Mouse (Mus musculus): ENCODE results near the gene Hdac9. TPM values are rescaled to one million over a fixed set of nuclear protein-coding genes. Genes with fewer than 3 reads are reported as not detected.

Hdac9 gene
- total and polyA plus RNA-seq, 2 experiments from 2014 or later: 9.9 to 15.6 TPM

DNA sequence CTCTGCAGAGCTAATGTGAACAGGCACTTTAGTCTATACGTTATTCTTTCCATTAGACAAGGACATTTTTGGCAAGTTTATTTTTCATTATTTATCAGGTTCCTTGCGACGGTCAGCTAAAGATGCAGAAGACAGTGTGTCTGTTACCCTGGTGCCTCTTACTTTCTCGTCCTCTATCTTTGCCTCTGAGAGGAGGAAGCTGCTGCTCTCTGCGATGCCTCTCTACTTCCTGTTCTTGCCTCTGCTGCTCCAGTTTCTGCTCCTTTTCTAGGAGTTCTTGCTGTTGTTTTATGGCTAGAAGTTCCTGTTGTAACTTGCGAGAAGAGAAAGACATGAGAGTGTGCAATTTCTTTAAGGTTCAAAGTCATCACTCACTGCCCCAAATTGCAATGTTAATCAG, 484.0 kb downstream of the Hdac9 start:
- Histone ChIP-seq H3K9ac (replicated peaks; ENCODE audit: low read length, poor library complexity, severe bottlenecking) (no peak overlapping the region), H3K27me3 (ENCODE audit: insufficient read depth, low read length) (no peaks in the 10 kb centered on the region), H3K4me1 (ENCODE audit: insufficient read depth, low read length) (no peaks in the 10 kb centered on the region), H3K36me3 (ENCODE audit: insufficient read depth, low read length) (no peaks in the 10 kb centered on the region), H3K4me3 (ENCODE audit: low read depth, low read length) (no peak overlapping the region), H3K27ac (ENCODE audit: low read depth, low read length) (no peak overlapping the region), H3K9me3 (ENCODE audit: low read length) (no peaks in the 10 kb centered on the region), H3K4me2 (ENCODE audit: low read depth, low read length, poor library complexity, severe bottlenecking) (no peak overlapping the region)
- no peak for ATAC-seq (ENCODE audit: low FRiP score)
- no peak for DNase-seq (ENCODE audit: low spot score)
- 82% methylated on average over 6 of the region's 6 CpGs for WGBS
- no peak for TF ChIP-seq CTCF (IDR thresholded peaks at IDR 0.05)

DNA sequence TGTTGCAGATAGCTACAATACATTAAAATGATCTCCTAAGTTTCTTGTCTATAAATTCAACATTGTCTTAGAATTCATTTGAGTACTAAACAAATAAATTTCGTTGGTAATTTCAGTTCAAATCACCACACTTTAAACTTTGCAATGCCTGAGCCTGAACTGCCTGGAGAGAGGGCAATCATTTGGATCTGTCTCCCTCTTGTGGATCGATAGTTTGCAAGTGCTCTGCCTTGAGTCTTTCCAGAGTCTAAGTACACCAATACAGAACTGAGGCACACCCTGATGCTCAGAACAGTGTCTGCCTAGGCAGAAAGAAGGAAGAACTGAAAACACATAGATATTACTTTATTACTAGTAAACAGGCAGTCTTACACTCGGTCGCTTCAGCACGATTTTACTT, 484.4 kb downstream of the Hdac9 start:
- Histone ChIP-seq H3K4me2 (ENCODE audit: low read depth, low read length, poor library complexity, severe bottlenecking) (no peak overlapping the region), H3K27ac (ENCODE audit: low read depth, low read length) (no peak overlapping the region), H3K9ac (replicated peaks; ENCODE audit: low read length, poor library complexity, severe bottlenecking) (no peak overlapping the region), H3K27me3 (ENCODE audit: insufficient read depth, low read length) (no peaks in the 10 kb centered on the region), H3K9me3 (ENCODE audit: low read length) (no peaks in the 10 kb centered on the region), H3K4me3 (ENCODE audit: low read depth, low read length) (no peak overlapping the region), H3K36me3 (ENCODE audit: insufficient read depth, low read length) (no peaks in the 10 kb centered on the region), H3K4me1 (ENCODE audit: insufficient read depth, low read length) (no peaks in the 10 kb centered on the region)
- 61% methylated on average over 5 of the region's 5 CpGs for WGBS
- peak; percentile 86 for TF ChIP-seq CTCF (IDR thresholded peaks at IDR 0.05)
- 0 out of 2 replicates have a peak, but pooled peaks have one; percentile 60 for ATAC-seq (ENCODE audit: low FRiP score)
- peak; percentile 70 for DNase-seq (ENCODE audit: low spot score)

DNA sequence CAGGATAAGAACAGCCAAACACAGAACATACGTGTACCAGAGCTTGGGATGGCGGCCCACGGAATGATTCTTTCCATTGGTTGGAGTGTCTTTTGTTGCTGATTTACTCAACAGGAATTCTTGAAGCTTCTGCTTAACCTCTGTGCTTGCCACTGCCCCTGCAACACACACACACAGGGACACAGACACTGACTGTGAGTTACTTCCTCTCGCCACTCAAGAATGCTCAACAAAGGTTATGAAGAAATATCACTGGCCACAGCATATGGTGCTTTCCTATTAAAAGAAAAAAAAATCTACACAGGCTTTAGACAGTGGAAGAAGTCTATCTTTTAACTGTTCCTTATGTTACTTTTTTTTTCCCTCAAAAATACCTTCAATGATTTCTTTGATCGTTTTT, 485.1 kb downstream of the Hdac9 start:
- Histone ChIP-seq H3K4me3 (ENCODE audit: low read depth, low read length) (no peak overlapping the region), H3K9ac (replicated peaks; ENCODE audit: low read length, poor library complexity, severe bottlenecking) (no peak overlapping the region), H3K27me3 (ENCODE audit: insufficient read depth, low read length) (no peaks in the 10 kb centered on the region), H3K36me3 (ENCODE audit: insufficient read depth, low read length) (no peaks in the 10 kb centered on the region), H3K4me2 (ENCODE audit: low read depth, low read length, poor library complexity, severe bottlenecking) (no peak overlapping the region), H3K4me1 (ENCODE audit: insufficient read depth, low read length) (no peaks in the 10 kb centered on the region), H3K9me3 (ENCODE audit: low read length) (no peaks in the 10 kb centered on the region), H3K27ac (ENCODE audit: low read depth, low read length) (no peak overlapping the region)
- ATAC-seq (ENCODE audit: low FRiP score): no peak
- TF ChIP-seq CTCF (IDR thresholded peaks at IDR 0.05): no peak
- 92% methylated on average over 5 of the region's 5 CpGs for WGBS
- DNase-seq (ENCODE audit: low spot score): no peak

DNA sequence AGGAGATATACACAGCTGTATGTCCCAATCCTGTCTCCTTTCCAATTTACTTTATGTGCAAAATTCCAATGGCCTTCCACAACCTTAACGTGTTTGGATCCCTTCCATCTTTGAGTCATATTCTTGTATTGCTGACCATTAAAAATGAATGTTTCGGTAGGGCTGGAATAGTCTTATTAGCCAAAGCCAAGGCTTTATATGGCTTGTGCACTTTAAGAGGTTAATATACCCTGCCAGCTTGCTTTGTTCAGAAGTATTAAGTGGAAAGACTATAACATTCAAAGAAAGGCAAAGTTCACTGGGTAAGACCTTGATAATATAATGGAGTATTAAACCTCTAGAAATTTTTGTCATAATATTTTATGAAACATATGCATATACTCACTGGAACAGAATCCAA, 491.4 kb downstream of the Hdac9 start:
- no peak overlapping the region for H3K4me3 ChIP-seq (ENCODE audit: low read depth, low read length)
- no peaks in the 10 kb centered on the region for H3K9me3 ChIP-seq (ENCODE audit: low read length)
- no peak overlapping the region for H3K9ac ChIP-seq (replicated peaks; ENCODE audit: low read length, poor library complexity, severe bottlenecking)
- H3K4me2 ChIP-seq (ENCODE audit: low read depth, low read length, poor library complexity, severe bottlenecking): no peak overlapping the region
- no peak for DNase-seq (ENCODE audit: low spot score)
- no peak for ATAC-seq (ENCODE audit: low FRiP score)
- H3K27ac ChIP-seq (ENCODE audit: low read depth, low read length): no peak overlapping the region
- no peaks in the 10 kb centered on the region for H3K4me1 ChIP-seq (ENCODE audit: insufficient read depth, low read length)
- H3K36me3 ChIP-seq (ENCODE audit: insufficient read depth, low read length): no peaks in the 10 kb centered on the region
- WGBS: 87% methylated on average over 2 of the region's 2 CpGs
- no peaks in the 10 kb centered on the region for H3K27me3 ChIP-seq (ENCODE audit: insufficient read depth, low read length)
- TF ChIP-seq CTCF (IDR thresholded peaks at IDR 0.05): no peak

DNA sequence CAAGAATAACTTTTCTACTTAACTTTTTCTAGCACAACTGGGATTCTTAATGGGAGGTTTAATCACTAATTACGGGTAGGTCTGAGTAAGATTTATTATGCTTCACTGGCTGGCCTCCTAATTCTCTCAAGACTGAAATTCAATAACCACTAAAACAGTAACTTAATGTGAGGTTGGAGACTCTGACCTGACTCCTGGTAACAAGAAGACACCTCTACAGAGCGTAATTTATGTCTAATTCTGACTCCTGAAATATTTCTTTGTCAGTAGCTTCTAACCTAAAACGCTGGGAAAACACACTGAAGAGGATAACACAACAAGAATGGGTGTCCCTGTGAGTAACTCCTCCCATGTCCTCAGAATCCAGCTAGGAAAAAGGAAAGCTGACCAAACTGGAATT, 508.8 kb downstream of the Hdac9 start:
- Histone ChIP-seq H3K27me3 (ENCODE audit: insufficient read depth, low read length) (no peaks in the 10 kb centered on the region), H3K4me2 (ENCODE audit: low read depth, low read length, poor library complexity, severe bottlenecking) (no peak overlapping the region), H3K27ac (ENCODE audit: low read depth, low read length) (no peak overlapping the region), H3K4me3 (ENCODE audit: low read depth, low read length) (no peak overlapping the region), H3K4me1 (ENCODE audit: insufficient read depth, low read length) (no peaks in the 10 kb centered on the region), H3K9ac (replicated peaks; ENCODE audit: low read length, poor library complexity, severe bottlenecking) (no peak overlapping the region), H3K36me3 (ENCODE audit: insufficient read depth, low read length) (no peaks in the 10 kb centered on the region), H3K9me3 (ENCODE audit: low read length) (no peaks in the 10 kb centered on the region)
- ATAC-seq (ENCODE audit: low FRiP score): no peak
- WGBS: 77% methylated on average over 3 of the region's 3 CpGs
- TF ChIP-seq CTCF (IDR thresholded peaks at IDR 0.05): no peak
- no peak for DNase-seq (ENCODE audit: low spot score)

DNA sequence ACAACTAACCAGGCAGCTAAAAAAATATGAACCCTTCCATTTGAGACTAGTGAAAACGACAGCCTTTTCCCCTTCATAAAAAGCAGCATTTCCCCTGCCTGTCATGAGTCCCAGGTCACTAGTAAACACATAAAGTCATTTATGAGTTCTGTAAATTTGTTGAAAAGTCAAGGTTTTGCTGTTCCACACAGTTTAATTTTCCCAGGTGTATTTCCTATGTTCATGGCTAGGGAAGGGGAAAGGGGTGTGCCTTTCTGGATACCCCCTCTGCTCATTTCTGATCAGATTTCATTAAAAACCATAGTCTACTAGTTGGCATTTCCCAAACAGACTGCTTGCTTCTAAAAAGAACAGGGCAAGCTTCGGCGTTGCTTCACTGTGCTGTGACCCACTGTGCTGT, 509.8 kb downstream of the Hdac9 start:
- Histone ChIP-seq H3K4me3 (ENCODE audit: low read depth, low read length) (no peak overlapping the region), H3K27me3 (ENCODE audit: insufficient read depth, low read length) (no peaks in the 10 kb centered on the region), H3K9ac (replicated peaks; ENCODE audit: low read length, poor library complexity, severe bottlenecking) (no peak overlapping the region), H3K4me1 (ENCODE audit: insufficient read depth, low read length) (no peaks in the 10 kb centered on the region), H3K4me2 (ENCODE audit: low read depth, low read length, poor library complexity, severe bottlenecking) (no peak overlapping the region), H3K27ac (ENCODE audit: low read depth, low read length) (no peak overlapping the region), H3K36me3 (ENCODE audit: insufficient read depth, low read length) (no peaks in the 10 kb centered on the region), H3K9me3 (ENCODE audit: low read length) (no peaks in the 10 kb centered on the region)
- ATAC-seq (ENCODE audit: low FRiP score) (no peak), DNase-seq (ENCODE audit: low spot score) (no peak)
- TF ChIP-seq CTCF (IDR thresholded peaks at IDR 0.05): no peak
- WGBS: 83% methylated on average over 3 of the region's 3 CpGs

Measured in midbrain, postnatal 0 days (tissue).